Mouse (Mus musculus) kidney, adult 2 months (tissue): Measurements from ENCODE around the gene Rnf144a.

Experiments
- CTCF ChIP-seq: fragments of 200-500 bp; conservative IDR thresholded peaks from 2 replicates; pipeline ENCODE4 v1.5.1; 2011; ENCODE audit warnings: low read depth, mild to moderate bottlenecking, control low read depth, low read length, moderate library complexity, mixed read lengths; ENCODE audit not compliant: insufficient read depth, insufficient read length
- POLR2A ChIP-seq: fragments of 200-500 bp; IDR thresholded peaks from one replicate; pipeline ENCODE4 v1.6.1; 2011; ENCODE audit warnings: low read depth, low read length, control low read depth

DNA sequence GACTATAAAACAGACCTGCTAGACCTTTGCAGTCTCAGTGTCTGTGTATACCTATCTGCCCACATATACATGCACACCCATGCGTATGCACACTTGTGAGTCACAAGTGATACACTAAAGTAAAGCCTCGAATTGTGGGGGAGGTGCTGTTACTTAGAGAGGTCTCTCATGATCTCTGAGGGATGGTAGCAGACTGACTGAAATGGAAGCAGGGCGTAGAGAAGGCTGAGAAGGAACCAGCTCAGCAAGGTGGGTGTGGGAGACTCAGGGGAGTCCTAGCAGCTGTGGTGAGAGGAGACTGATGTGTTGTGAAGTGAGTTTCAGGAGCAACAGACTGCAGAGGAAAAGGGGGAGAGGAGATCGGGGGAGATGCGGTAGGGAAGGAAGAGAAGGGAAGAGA, 21.8 kb downstream of the Rnf144a start:
- TF ChIP-seq CTCF (no peak), POLR2A (no peak)
